Mouse (Mus musculus) liver, embryonic 14.5 days (tissue): ENCODE data around the gene Acot6.

Experiments
- CTCF ChIP-seq: IDR thresholded peaks from 2 replicates; pipeline ENCODE4 v1.5.1; 2016; ENCODE audit warnings: antibody characterized with exemption, low read depth, control low read depth
- EP300 ChIP-seq: IDR thresholded peaks from 2 replicates; pipeline ENCODE4 v1.6.1; 2016; ENCODE audit warnings: antibody characterized with exemption, low read depth

GRCm38 (mm10) chr12:84150976-84151375 is 50.5 kb downstream of the Acot6 start:
- TF ChIP-seq CTCF (no peak), EP300 (peak; percentile 78)
